Mouse (Mus musculus): Measurements from ENCODE around the gene Tmem178. TPM values are rescaled to one million over a fixed set of nuclear protein-coding genes. Genes with fewer than 3 reads are reported as not detected.

Tmem178 gene
- polyA plus RNA-seq, 1 experiment from 2014 or later = 23.1 TPM

DNA sequence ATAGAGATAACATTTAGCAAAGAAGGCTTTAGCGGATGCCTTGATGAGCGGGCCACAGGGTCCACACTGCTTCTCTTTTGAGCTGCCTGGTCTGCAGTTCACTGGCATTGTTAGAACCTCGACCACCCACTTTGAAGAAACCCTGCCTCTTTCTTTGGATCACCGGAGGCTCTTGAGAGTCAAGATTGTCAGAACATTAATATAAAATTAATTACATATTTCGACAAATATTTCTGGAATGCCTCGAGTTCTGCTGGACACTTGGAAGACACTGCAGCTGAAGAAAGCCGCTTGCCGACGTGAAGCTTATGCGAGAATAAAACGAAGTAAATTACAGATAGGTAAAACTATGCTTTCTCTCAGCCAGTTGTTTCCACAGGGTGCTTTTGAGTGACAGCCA lies 60.0 kb downstream of the Tmem178 start:
- no peak overlapping the region for H3K27ac ChIP-seq
- no peaks in the 10 kb centered on the region for H3K36me3 ChIP-seq
- 77% methylated on average over 11 of the region's 11 CpGs for WGBS
- no peak overlapping the region for H3K9ac ChIP-seq
- no peak for ATAC-seq (ENCODE audit: low FRiP score)
- H3K4me1 ChIP-seq = peaks cover 4% of the 10 kb centered on the region
- H3K4me2 ChIP-seq (replicated peaks) = no peak overlapping the region
- H3K4me3 ChIP-seq = no peak overlapping the region
- H3K9me3 ChIP-seq (replicated peaks) = no peaks in the 10 kb centered on the region
- H3K27me3 ChIP-seq = no peaks in the 10 kb centered on the region

DNA sequence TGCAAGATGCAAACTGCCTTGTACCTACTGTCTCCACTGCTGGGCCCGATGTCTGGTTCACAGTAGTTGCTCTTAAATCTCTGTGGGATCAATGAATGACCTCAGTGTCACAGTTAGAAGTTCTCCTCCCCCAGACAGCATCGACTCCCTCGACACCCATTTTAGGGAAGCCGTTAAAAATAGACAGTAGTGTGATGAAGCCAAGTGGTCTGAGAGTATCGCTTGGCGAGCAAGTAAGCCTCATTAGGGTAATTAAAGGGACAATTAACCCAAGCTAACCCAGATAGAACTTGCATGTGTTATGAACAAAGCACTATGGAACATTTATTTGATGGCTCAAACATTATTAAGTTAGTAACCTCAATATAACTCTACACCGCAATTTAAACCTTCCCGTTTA lies 60.9 kb downstream of the Tmem178 start:
- no peak overlapping the region for H3K4me2 ChIP-seq (replicated peaks)
- H3K4me1 ChIP-seq = peaks cover 11% of the 10 kb centered on the region
- no peaks in the 10 kb centered on the region for H3K9me3 ChIP-seq (replicated peaks)
- no peak overlapping the region for H3K27ac ChIP-seq
- H3K27me3 ChIP-seq = no peaks in the 10 kb centered on the region
- H3K36me3 ChIP-seq = no peaks in the 10 kb centered on the region
- H3K9ac ChIP-seq = no peak overlapping the region
- 68% methylated on average over 8 of the region's 8 CpGs for WGBS
- H3K4me3 ChIP-seq = no peak overlapping the region
- no peak for ATAC-seq (ENCODE audit: low FRiP score)

- H3K4me1 ChIP-seq = peaks cover 18% of the 10 kb centered on the region
- H3K4me2 ChIP-seq (replicated peaks) = no peak overlapping the region
- no peaks in the 10 kb centered on the region for H3K27me3 ChIP-seq
- WGBS = 90% methylated on average over 10 of the region's 10 CpGs
- H3K4me3 ChIP-seq = no peak overlapping the region
- H3K9ac ChIP-seq = no peak overlapping the region
- no peak for ATAC-seq (ENCODE audit: low FRiP score)
- H3K27ac ChIP-seq = no peak overlapping the region
- no peaks in the 10 kb centered on the region for H3K36me3 ChIP-seq
- no peaks in the 10 kb centered on the region for H3K9me3 ChIP-seq (replicated peaks)
Measured at GRCm38 (mm10) chr17:81009112-81009511, 64.7 kb downstream of the Tmem178 start.

- peaks cover 18% of the 10 kb centered on the region for H3K4me1 ChIP-seq
- WGBS = 62% methylated on average over 3 of the region's 3 CpGs
- H3K27ac ChIP-seq = no peak overlapping the region
- H3K9me3 ChIP-seq (replicated peaks) = no peaks in the 10 kb centered on the region
- ATAC-seq (ENCODE audit: low FRiP score) = peak; percentile 56; the same call in 1 of the 2 replicates
- H3K9ac ChIP-seq = no peak overlapping the region
- H3K27me3 ChIP-seq = no peaks in the 10 kb centered on the region
- H3K36me3 ChIP-seq = no peaks in the 10 kb centered on the region
- H3K4me2 ChIP-seq (replicated peaks) = no peak overlapping the region
- no peak overlapping the region for H3K4me3 ChIP-seq
Measured at GRCm38 (mm10) chr17:81010199-81010598, 65.8 kb downstream of the Tmem178 start.

DNA sequence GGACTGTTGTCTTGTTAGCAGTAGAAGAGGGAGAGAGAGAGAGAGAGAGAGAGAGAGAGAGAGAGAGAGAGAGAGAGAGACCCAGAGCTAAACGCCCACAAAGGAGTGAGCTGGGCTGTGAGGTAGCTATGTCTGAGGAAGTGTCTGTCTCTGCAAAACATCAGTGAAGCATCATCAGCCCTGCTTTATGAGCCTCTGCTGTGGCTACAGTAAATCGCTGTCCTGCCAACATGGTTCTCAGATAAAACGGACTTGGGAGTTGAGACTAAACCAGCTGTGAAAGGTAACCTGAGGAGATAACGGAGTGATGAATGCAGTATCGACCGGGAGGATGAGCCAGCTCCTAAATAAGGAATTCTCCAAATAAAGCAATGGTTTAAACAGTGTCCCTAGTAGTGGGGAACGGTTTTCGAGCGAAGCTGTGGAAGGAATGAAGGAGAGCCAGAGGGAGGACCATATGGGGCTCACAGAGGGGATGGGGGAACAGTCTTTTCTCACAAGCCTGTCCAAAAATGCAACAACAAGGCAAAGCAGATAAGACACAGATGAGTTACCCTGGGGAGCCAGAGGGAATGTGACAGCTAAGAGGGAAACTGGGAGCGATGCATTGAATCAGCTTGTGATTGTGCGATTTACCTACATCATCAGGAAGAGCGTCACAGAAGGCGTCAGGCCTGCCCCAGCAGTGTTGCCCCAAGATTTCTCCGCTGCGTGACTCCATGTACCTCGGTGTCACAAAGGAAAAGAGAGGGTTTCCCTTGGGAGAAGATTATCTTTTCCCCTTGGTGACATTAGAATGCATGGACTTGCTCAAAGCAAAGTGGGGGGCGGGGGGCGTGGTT lies 66.6 kb downstream of the Tmem178 start:
- H3K27ac ChIP-seq = no peak overlapping the region; the same call in 1 of the 2 replicates
- 76% methylated on average over 18 of the region's 18 CpGs for WGBS
- no peaks in the 10 kb centered on the region for H3K9me3 ChIP-seq (replicated peaks)
- no peak for ATAC-seq (ENCODE audit: low FRiP score)
- peaks cover 18% of the 10 kb centered on the region for H3K4me1 ChIP-seq
- H3K4me3 ChIP-seq = no peak overlapping the region
- no peak overlapping the region for H3K4me2 ChIP-seq (replicated peaks)
- H3K27me3 ChIP-seq = no peaks in the 10 kb centered on the region
- no peaks in the 10 kb centered on the region for H3K36me3 ChIP-seq
- no peak overlapping the region; the same call in 1 of the 2 replicates for H3K9ac ChIP-seq

DNA sequence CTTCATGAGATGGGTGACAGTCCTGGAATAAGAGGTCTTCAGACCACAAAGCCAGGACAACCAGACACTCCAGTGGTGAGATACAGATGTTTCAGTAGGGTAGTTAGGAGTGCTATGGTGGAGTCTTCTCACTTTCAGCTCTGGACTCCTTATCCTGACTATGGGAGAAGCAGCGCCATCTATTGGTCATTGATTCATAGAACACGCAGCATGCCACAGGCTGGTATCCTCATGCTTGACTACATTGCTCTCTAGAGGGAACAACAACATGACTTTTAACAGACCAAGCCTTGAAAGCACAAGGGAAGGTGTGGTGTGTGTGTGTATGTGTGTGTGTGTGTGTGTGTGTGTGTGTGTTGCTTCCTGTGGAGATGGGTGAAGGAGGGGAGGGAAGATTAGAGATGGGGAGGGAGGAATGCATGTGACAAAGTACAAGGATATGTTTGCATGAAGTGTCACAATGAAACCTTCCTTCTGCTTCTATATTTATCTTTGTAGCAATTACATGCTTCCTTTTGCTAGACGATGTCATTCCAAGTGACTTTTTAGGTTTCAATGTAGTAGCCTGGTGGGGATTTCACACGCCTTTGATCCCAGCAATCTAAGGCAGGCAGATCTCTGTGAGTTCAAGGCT lies 71.5 kb downstream of the Tmem178 start:
- 51% methylated on average over 4 of the region's 4 CpGs for WGBS
- Histone ChIP-seq H3K4me2 (replicated peaks) (no peak overlapping the region), H3K27ac (no peak overlapping the region), H3K9me3 (replicated peaks) (no peaks in the 10 kb centered on the region), H3K9ac (no peak overlapping the region), H3K4me3 (no peak overlapping the region), H3K27me3 (no peaks in the 10 kb centered on the region), H3K4me1 (peaks cover 5% of the 10 kb centered on the region; the same call in 1 of the 2 replicates), H3K36me3 (no peaks in the 10 kb centered on the region)
- ATAC-seq (ENCODE audit: low FRiP score) = no peak

DNA sequence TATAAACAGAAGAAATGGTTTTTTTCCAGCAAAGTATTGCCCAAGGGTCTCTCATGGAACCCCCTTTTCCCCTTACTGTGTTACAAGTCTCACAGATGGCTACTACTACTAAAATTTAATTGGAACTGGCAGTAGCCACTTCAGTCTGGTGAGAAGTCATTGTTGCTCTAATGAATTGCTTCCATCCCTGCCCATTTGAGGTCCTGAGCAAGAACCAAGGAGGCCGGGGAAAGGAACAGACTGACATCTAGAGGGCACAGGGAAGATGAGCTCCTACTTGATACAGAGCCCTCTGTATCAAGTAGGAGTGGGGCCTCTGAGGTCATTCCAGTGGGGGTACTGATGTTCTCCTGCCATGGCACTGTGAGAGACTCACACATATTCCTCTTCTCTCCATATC lies 72.7 kb downstream of the Tmem178 start:
- Histone ChIP-seq H3K27ac (no peak overlapping the region), H3K9me3 (replicated peaks) (no peaks in the 10 kb centered on the region), H3K4me3 (no peak overlapping the region), H3K4me1 (no peaks in the 10 kb centered on the region; the same call in 1 of the 2 replicates), H3K36me3 (no peaks in the 10 kb centered on the region), H3K27me3 (no peaks in the 10 kb centered on the region), H3K4me2 (replicated peaks) (no peak overlapping the region), H3K9ac (no peak overlapping the region)
- peak; percentile 46; the same call in 1 of the 2 replicates for ATAC-seq (ENCODE audit: low FRiP score)
- 48% methylated on average over 1 of the region's 1 CpGs for WGBS

- 90% methylated on average over 6 of the region's 6 CpGs for WGBS
- Histone ChIP-seq H3K4me2 (replicated peaks) (no peak overlapping the region), H3K36me3 (peaks cover 33% of the 10 kb centered on the region), H3K9ac (no peak overlapping the region), H3K27ac (no peak overlapping the region), H3K27me3 (no peaks in the 10 kb centered on the region), H3K9me3 (replicated peaks) (no peaks in the 10 kb centered on the region), H3K4me1 (0 out of 2 replicates have a peak, but pooled peaks cover 3% of the 10 kb centered on the region), H3K4me3 (no peak overlapping the region)
- no peak for ATAC-seq (ENCODE audit: low FRiP score)
Measured at GRCm38 (mm10) chr17:81027331-81027730, 82.9 kb downstream of the Tmem178 start.

DNA sequence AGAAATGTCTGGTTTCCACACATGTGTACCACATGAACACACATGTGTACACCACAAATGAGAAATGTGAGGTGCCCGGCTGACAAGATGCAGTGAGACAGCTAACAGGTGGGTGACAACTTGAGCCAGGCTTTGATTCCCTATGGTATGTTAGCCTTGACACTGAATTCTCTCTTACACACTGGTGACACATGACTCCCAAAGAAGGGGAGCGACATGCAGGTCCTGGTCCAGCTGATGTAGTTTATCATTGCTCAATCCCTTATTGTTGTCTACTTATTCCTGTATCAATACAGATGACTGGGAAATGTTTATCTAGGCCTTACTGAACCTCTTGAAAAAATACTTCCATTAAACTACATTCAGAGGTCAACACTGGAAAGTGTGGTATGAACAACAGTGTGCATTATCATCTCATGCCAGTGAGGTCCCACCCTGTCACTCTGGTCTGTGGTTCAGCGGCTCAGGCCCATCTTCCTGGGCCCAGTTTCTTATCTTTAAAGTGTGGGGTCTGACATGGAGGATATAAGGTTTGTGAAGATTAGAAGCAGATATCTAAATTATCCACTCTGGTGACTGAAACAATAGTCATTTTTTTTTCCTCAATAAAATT lies 87.5 kb downstream of the Tmem178 start:
- ATAC-seq (ENCODE audit: low FRiP score) = no peak
- Histone ChIP-seq H3K27ac (no peak overlapping the region), H3K9me3 (replicated peaks) (no peaks in the 10 kb centered on the region), H3K36me3 (peaks cover 28% of the 10 kb centered on the region), H3K4me2 (replicated peaks) (no peak overlapping the region), H3K27me3 (no peaks in the 10 kb centered on the region), H3K4me3 (no peak overlapping the region), H3K4me1 (0 out of 2 replicates have a peak, but pooled peaks cover 3% of the 10 kb centered on the region), H3K9ac (no peak overlapping the region)
- WGBS = 86% methylated on average over 3 of the region's 3 CpGs

- Histone ChIP-seq H3K4me1 (no peaks in the 10 kb centered on the region), H3K4me3 (no peak overlapping the region), H3K27me3 (no peaks in the 10 kb centered on the region), H3K9me3 (replicated peaks) (no peaks in the 10 kb centered on the region), H3K9ac (no peak overlapping the region), H3K4me2 (replicated peaks) (no peak overlapping the region), H3K36me3 (peaks cover 31% of the 10 kb centered on the region), H3K27ac (no peak overlapping the region)
- WGBS = 86% methylated on average over 2 of the region's 2 CpGs
- no peak for ATAC-seq (ENCODE audit: low FRiP score)
Measured at GRCm38 (mm10) chr17:81032957-81033356, 88.5 kb downstream of the Tmem178 start.

GRCm38 (mm10) chr17:81035354-81035753 lies 90.9 kb downstream of the Tmem178 start:
- Histone ChIP-seq H3K4me2 (replicated peaks) (no peak overlapping the region), H3K9me3 (replicated peaks) (no peaks in the 10 kb centered on the region)

DNA sequence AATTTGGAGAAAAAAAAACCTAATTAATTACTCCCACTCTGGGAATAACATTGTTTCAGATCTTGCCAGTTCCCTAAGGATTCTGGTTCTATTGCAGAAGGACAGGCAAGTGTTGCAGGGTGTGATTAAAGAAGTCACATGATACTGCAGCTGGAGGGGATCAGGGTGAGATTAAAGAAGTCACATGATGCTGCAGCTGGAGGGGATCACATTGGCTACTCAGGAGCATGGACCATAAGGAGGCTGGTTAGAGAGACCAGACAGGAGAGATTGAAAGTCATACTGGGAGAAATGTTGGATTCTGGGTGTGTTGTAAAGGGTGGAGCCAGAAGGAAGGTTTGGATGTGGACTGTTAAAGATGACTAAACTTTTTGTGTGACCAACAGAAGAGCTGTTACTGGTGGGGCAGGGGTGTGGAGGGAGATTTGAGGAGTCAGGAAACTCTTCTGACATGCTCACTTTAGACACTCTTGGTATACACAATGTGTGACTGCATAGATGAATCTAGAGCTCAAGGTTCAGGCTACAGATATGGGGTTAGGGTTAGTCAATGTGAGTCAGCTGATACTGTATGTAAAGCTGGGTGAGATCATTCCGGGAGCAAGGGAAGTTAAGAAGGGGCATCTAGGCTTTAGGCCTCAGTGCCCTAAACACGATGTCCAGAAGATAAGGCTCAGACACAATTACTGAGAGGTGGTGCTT lies 94.4 kb downstream of the Tmem178 start:
- peaks cover 49% of the 10 kb centered on the region for H3K36me3 ChIP-seq
- WGBS = 95% methylated on average over 2 of the region's 2 CpGs

More at GRCm38 (mm10) chr17:81035354-81035753, 90.9 kb downstream of the Tmem178 start:
- no peak overlapping the region for H3K4me3 ChIP-seq
- no peak for ATAC-seq (ENCODE audit: low FRiP score)
- WGBS = 90% methylated on average over 5 of the region's 5 CpGs
- H3K36me3 ChIP-seq = peaks cover 39% of the 10 kb centered on the region
- no peaks in the 10 kb centered on the region for H3K4me1 ChIP-seq
- no peak overlapping the region for H3K27ac ChIP-seq
- no peaks in the 10 kb centered on the region for H3K27me3 ChIP-seq
- no peak overlapping the region for H3K9ac ChIP-seq

More for the DNA sequence above, 94.4 kb downstream of the Tmem178 start:
- no peak overlapping the region for H3K4me2 ChIP-seq (replicated peaks)
- H3K27me3 ChIP-seq = no peaks in the 10 kb centered on the region
- no peak overlapping the region for H3K27ac ChIP-seq
- H3K9ac ChIP-seq = no peak overlapping the region
- no peak for ATAC-seq (ENCODE audit: low FRiP score)
- H3K9me3 ChIP-seq (replicated peaks) = no peaks in the 10 kb centered on the region
- no peaks in the 10 kb centered on the region for H3K4me1 ChIP-seq
- H3K4me3 ChIP-seq = no peak overlapping the region
